Mouse (Mus musculus) cerebellum, postnatal 4 days (tissue): ENCODE data around the gene Sele.
"Not testable (repeated sequence)": the region's sequence is repeated elsewhere in the genome, so short reads cannot be mapped to it uniquely, and the experiment has no call there.

Source experiments
- DNase-seq, 2 experiments: peaks; one replicate each; pipeline ENCODE4 v3.0.0; 2022; ENCODE audit warnings: low spot score in 2 of 2, mixed read lengths in 1 of 2

Gene Sele

GRCm38 (mm10) chr1:164047934-164048333, at the start of gene Sele:
Gene Sele, plus strand, starts transcription at chr1:164048234.
- no peak for DNase-seq

DNA sequence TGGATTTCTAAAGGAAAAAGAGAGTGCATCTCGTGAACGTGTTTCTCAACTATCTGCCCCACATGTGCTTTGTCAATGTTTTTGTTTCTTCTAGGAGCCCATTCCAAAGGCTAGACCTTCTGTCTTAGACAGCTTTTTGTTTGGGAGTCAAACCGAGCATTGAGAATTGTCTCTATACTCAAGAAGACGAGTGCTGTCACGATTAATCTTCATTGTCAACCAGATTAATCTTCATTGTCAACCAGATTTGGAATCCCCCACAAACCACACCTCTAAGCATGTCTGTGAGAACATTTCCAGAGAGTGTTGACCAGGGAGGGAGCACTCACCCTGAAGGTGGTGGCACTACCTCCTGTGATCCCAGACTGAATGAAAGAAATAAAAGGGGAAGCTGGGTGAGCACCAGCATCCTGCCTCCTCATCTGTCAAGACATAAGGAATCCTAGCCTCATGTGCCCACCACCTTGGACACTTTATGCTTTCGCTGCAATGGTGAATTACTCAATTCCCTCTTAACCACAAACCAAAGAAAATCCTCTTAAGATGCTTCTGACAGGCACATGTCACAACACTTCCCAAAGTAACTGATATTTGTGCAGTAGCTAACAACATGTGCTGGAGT, 46.1 kb upstream of the Sele start:
- no peak for DNase-seq

- no peak for DNase-seq
Observed at GRCm38 (mm10) chr1:164004311-164004710, 43.7 kb upstream of the Sele start.

GRCm38 (mm10) chr1:164009235-164009634, 38.8 kb upstream of the Sele start:
- no peak for DNase-seq

DNA sequence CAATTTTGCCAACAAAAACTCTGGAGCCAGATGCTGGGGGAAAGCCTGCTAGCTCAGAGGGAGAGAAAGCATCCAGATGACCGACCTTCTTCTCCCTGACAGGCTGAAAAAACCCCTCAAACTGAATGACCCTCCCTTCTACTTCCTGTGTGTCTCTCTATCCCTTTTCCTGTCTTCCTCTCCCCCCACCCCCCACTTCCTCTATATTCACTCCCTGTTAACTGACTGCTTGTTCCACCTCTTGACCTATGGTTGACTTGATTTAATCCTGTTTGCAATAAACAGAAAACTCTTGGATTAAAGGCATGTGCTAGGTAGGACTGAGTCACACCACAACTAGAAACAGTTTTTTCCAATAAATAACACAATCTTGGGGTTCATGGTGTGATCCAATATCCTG, 33.4 kb upstream of the Sele start:
- DNase-seq, result no peak

- no peak for DNase-seq
Observed at GRCm38 (mm10) chr1:164018221-164018896, 29.7 kb upstream of the Sele start.

DNA sequence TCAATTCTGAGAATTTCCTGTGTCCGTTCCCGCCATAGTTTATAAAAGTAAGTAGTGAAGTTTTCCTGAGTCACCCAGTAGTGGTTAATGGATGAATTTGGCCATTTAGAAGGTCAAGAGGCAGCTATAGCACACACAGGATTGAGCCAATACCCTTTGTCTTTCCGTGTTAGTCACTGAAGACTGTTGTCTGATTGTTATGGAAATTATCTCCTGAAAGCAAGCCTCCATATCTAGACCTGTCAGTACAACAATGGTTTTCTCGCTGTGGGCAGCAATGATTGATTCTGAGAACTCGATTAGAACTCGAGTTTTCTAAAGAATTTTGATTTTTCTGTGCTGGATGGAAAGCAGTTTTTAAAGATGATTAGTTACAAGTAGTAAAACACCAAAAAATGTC, 28.2 kb upstream of the Sele start:
- no peak for DNase-seq

DNA sequence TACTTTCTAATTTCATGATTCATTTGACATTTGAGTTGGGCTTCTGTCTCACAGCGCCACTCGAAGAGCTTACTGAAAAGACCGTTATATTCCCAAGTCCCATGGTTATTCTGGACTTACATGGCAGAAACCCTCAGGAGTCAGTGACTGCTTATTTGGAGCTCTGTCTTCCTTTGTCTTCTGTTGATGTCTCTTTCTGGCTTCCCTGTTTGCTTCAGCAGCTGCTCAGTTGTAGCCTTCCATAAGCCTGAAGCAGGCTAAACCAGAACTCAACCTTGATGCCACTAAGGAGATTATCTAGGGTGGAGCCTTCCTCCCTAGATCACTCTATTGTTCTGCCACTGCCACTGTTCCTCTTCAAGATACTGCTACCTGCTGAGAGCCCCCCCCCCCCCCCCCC, 27.3 kb upstream of the Sele start:
- DNase-seq, result not testable (repeated sequence)

- not testable (repeated sequence) for DNase-seq
Observed at GRCm38 (mm10) chr1:164022106-164022505, 25.9 kb upstream of the Sele start.

GRCm38 (mm10) chr1:164025685-164026084, 22.3 kb upstream of the Sele start:
- no peak for DNase-seq

DNA sequence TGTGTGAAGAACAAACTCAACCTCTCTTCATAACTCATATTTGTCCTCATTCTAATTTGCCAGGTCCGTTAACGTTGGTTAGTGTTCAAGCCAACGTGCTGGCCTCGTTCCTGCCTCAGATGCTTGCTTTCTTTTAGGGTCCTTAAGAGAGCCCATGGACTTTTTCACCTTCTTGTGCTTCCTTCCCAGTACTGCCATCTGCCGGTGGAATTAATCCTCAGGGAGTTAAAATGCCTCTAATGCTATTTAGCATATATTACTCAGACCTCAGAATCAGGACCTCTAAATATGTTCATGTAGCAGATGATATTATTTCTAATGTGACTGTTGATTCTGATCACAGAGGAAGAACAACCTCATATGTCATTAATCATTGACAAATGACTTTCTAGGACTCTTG, 20.6 kb upstream of the Sele start:
- DNase-seq, result no peak

- no peak for DNase-seq
Observed at GRCm38 (mm10) chr1:164040385-164041135, 7.5 kb upstream of the Sele start.

DNA sequence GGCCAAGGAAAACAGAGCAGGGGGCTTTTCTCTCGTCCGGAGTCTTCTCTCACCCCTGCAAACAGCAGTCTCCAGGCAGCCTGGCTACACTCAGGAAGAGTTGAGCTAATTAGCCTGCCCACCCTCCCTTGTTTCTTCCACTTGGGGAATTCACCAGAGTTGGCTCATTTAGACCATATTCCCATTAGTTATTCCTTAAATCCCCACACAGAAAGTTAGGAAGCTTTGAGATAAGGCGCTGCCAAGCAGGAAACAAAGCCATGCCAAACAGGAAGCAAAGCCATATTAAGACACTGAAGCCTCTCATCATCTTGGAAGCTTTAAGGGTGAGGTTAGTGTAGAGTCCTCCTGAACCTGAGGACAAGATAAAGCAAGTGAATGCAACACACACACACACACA, 4.5 kb upstream of the Sele start:
- no peak for DNase-seq

- no peak for DNase-seq
Observed at GRCm38 (mm10) chr1:164053561-164053960, 5.5 kb downstream of the Sele start.

DNA sequence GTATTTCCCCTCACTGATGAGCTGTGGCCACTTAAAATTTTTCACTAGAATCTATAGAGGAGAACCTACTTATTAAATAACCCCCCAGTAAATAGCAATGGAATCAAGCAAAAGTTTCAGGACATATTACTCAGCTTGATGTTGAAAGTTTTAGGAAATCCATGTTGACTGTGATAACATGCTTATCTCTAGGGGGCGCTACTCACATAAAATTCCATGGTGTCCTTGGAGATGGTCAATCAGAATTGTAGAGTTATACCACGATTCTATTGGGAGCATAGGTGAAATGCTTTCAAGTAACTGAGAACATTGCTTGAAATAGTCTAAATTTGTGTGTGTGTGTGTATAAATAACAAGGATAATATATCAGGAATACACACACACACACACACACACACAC, 6.8 kb downstream of the Sele start:
- no peak for DNase-seq

DNA sequence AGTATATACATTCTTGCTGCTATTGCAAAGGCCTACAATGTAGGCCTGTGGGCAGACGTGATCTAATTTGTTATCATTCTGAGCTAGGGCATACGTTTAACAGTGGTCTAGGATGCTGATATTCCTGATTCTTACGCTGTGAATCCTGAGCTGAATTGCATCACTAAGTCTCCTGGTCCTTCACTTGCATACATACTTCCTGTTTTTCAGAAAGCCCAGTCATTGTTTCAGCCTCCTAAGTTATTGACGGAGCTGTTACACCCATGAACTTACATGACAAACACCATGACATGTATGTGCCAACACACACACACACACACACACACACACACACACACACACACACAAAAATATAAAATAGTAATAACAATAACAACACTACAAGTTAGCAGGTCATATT, 12.0 kb downstream of the Sele start:
- DNase-seq, result no peak

GRCm38 (mm10) chr1:164061278-164061677, 13.2 kb downstream of the Sele start:
- DNase-seq, result no peak

- DNase-seq, result no peak
Observed at GRCm38 (mm10) chr1:164061925-164062324, 13.9 kb downstream of the Sele start, which contains the start of gene Sell. Gene Sell, plus strand, starts transcription at chr1:164061982.

GRCm38 (mm10) chr1:164062856-164063255, 14.8 kb downstream of the Sele start:
- no peak for DNase-seq

DNA sequence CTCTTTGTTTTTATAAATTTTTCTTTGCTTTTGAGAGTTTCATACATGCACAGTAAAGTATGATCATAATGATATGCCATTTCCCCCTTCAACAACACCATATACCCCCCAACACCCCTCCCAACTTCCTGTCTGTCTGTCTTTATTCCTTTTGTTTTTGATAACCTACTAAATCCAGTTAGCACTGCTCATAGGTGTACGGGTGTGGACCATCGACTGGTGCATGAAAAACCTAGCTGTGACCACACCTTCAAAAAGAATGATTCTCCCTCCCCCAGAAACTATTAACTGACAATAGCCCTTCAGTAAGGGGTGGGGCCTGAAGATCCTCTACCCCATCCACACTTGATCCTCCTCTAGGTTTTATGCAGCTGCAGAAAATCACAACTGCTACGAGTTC, 15.7 kb downstream of the Sele start:
- DNase-seq, result no peak

DNA sequence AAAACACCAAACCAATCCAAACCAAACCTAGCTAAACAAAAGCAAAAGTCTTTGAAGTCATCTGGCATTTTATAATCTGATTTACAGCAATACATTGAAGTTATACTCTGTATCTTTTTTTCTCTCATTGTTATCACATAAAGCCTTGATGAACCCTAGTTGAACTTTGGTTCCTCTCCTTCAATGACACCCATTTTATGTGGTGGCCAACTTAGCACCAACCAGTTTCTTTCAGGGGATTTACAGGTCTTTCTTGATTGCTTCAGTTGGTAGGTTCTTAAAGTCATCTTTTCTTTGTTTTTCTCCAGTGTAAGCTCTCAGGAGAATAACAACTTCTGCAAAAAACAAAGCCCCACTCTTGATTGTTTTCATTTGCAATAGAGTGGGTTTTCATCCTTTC, 21.2 kb downstream of the Sele start:
- no peak for DNase-seq

DNA sequence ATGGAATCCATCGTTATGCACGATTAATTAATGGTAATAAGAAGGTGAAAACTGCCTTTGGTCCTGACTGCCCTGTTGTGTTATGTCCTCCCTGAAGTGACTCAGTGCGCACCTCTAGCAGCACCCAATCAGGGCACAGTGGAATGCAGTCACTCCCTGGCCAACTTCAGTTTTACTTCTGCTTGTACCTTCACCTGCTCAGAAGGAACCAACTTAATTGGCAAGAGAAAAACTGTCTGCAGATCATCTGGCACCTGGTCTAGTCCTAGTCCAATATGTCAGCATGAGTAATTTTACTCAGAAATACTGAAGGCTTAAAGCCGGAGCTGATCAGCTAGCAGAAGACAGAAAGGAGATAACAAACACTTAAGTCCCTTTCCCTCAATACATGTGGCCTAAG, 22.4 kb downstream of the Sele start:
- DNase-seq, result no peak

GRCm38 (mm10) chr1:164071111-164071510, 23.1 kb downstream of the Sele start:
- no peak for DNase-seq
